Mouse (Mus musculus) cerebellum, postnatal 4 days (tissue): ENCODE data around the gene Padi6.

ENCODE experiments used
- DNase-seq, 2 experiments: peaks; one replicate each; pipeline ENCODE4 v3.0.0; 2022; ENCODE audit warnings: low spot score in 2 of 2, mixed read lengths in 1 of 2

Padi6 gene

DNA sequence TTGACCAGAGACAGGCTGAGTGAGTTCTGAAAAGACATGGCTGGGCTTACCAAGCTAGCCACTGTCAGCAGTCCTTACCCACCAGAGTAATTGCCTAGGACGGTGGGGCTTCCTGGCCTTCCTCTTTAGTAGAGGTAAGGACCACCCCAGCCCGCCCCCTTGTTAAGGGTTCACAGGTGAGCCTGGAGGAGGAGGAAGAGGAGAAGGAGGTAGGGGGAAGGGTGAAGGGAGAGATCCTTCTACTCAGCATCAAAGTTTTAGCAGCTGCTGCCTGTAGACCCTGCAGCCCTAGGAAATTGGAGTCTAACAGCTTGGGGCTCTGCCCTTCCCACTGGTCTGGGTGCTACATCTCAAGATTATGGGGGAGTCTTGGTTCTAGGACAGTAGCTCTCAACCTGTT, at the start of gene Padi6:
TSS of gene Padi6 (minus strand) at position 101 of the 400 bp plus-strand sequence.
- DNase-seq = no peak

DNA sequence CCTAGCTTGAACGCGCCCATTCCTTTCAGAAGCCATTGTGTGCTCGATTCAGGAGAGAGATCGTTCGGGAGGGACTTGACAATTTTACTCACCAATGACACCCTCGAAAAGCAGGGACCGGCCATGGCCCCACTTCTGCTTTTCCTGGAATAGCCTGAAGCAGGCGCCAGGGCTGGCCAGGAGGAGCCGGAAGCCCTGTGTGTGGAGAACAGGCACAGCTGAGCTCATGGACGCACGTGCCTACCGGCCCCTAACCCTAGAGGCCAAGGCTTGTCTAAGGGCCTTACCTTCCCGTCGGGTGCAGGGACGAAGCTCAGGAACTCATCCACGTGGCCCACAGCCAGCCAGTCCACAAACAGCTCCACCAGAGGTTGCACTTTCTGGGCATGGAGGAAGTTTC, 48.6 kb upstream of the Padi6 start:
- DNase-seq = no peak

DNA sequence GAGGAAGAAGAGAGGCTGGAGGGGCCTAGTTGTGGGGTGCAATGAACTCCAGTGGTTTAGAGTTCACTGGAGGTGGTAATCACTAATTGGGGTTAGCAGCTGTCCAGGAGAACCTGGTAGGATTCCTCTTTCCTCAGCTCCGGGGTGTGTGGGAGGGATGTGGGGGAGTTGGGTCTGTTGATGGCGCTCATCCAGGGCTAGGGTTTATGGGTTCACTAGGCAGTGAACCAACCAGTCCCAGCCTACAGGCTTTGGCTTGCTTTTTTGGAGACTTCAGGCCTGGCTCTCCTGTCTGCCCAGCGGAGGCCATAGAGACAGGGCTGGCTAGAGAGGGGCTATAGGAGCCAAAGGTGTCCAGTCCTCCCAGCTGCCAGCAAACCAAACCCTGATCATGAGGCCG, 47.5 kb upstream of the Padi6 start:
- no peak for DNase-seq

DNA sequence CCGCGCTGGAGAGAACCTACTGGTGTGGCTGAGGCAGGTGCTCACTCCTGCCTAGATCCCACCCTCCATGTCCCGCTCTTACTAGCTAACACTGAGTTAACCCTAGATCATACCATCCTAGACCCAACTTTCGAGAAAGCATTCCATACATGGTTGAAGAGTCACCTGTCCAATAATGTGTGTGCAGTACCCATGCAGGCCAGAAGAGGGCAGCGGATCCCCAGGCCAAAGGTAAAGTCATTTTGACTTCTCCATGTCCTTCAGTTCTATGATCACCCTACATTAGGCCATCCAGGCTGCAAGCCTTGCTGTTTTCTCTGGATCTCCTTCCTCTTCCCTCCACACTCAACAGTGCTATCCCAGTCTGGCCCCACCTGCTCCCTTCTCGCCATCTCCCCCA, 46.5 kb upstream of the Padi6 start:
- DNase-seq = peak; percentile 63 to 83

DNA sequence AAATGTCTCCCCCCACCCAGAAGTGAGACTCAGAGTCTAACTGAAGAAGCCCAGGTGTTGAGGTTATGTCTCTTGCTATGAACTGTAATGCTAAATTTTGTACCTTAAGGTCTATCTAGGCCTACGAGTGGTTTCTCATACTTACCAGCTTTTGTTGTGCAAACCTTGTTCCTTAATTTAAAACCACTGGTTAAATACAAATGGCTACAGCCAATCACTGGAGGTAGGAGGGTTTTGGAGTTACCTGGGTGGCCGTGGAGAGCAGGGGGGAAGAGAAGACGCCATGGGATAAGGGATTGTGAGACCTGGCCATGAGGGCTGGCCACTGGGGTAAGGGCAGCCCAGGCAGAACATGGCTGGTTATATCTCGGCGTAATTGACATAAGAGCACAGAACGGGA, 45.8 kb upstream of the Padi6 start:
- DNase-seq = no peak

DNA sequence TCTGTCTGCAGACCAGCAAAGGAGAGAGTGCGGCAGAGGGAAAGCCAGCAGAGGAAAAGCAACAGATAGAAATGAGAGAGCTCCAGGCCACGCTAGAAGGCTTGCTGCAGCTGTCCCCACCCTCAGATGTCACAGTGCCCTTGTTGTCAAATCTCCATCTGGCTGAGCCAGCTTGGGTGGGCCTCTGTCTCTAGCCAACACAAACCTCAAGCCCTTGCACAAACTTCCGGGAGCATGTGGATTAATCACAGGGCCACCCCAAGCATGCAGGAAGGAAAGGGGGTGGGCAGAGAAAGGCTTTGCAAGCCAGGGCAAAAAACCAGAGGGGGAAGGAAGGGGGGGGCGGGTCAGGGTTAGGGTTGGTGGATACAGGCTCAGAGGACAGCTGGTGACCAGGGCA, 45.0 kb upstream of the Padi6 start:
- DNase-seq = no peak

DNA sequence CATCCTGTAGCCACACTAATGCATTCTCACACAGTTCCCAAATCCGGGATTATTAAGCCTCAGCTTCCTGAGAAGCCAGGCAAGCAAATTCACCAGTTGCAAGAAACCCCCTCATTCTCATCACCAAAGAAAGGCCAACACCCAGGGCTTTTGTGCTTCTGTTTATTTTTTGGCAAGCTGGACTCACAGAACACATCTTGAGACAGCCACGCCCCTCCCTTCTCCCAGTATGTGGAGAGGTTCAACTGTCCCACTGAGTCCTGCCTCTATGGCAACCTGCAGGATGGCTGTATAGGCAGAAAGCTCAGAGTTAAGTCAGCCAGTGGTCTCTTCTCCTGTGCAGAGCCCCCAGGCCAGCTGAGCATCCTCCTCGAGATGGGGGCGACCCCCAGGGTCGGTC, 42.8 kb upstream of the Padi6 start:
- no peak for DNase-seq

DNA sequence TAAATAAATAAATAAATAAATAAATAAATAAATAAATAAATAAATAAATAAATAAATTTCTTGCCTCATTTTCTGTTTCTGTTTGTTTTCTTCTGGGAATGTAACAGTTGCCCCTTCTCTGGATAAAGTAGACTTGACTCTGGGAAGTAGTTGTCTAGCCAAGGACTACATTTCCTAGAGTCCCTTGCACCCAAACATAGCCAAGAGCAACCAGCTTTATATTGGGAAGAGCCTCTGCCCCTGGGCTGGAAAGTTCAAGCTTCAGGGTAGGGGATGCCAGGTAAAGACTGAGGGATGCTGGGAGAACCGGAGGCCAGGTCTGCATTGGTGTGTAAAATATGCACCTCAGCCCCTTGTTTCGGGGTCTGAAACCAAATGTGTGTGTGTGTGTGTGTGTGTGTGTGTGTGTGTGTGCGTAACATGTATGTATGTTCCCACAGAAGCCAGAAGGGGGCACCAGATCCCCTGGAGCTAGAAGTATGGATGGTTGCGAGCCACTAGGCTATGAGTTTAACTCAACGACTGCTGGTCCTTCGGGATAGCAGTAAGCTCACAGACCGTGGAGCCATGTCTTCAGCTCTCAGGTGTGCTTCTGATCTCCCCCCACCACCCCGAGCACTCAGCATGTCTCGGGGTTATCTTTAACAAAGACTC, 42.0 kb upstream of the Padi6 start:
- no peak for DNase-seq

DNA sequence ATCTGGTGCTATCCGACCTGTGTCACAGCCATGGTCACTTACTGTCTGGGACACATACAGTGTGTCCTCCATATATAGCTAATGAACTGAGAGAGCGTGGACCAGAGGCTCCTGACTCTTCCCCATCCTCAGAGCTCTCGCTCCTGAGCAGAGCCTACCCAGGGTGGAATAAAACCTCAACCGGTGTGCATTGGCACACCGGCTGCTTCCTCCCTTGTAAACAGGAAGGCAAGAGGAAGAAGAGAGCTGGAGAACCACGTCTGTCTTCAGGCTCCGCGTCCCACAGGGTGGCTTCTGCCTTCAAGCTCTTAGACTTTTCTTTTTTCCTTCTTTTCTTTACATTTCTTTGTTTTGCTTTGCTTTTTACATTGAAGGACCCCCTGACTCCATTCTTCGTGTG, 40.4 kb upstream of the Padi6 start:
- DNase-seq = no peak

DNA sequence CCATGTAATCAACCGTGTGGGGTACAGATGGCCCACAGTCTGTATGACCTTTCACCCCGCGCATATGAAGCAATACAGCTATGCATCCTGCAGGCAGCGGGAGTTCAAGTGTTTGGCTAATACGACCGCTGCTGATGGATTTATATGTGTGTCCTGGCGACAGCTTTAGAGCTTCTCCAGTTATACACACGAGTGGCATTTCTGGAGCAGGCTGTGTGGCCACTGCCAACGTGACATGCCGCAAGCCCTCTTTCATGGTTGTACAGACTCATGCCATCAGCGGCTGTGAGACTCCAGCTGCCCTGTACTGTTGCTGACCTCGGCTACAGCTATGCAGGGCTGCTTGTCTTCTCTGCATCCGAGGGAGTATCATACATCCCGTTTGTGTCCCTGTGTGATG, 38.1 kb upstream of the Padi6 start:
- DNase-seq = no peak

DNA sequence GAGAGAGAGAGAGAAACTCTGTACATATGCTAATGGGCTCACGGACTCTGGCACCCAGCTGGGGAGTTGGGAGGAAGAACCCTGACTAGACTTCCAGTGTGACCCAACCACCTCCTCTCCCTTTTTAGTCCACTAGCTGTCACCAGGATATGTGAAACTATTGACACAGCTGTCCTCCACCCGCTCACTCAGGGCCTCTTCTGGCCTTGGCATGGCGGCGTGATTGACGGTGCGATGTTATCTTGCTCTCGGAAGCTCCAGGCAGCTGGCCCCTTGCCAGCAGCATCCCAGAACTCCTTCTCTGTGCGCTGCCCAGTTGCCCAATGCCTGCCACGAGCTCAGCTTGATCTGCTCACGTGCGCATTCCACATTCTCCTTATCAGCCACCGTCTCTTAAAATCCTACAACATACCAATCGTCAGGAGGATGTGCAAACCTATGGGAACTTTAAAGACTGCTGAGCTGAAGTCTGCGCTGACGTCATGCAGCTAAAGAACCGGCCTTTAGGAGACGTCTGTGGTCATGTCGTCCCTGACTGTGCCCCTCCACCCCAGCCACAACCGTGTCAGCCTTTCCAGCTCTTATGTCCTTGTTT, 37.5 kb upstream of the Padi6 start:
- peak in 1 of 2 experiments; percentile 32 for DNase-seq

DNA sequence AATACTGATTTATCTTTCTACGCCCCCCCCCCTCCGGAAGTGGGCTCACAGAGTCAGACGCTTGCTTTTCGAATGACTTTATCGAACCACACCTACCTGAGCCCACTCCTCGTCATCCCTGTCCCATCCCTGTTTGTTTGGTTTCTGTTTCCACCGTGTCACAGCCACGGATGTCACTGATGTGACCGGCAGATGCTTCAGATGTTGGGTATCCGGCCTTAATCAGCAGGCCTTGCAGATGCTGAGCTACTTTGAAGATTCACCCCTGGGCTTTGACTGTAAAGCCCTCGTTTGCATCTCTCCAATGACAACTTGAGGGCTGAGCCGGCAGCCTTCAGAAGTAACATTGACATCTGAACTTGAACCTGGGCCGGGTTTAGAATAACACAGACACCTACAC, 34.2 kb upstream of the Padi6 start:
- DNase-seq = no peak

DNA sequence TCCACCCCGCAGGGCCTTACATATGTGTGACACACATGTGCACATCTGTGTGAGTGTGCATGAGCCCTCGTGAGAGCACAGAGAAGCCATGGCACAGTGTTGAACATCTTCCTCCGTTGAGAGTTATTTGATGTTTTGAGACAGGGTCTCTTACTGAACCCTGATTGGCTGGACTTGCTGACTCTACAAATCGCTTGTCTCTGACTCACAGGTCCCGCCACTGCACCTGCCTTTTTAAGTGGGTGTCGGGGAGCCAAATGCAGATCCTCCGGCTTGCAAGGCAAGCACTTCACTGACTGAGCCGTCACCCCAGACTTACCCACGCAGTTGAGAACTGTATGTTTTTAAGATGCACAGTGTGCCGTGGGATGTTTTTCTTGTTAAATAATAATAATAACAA, 33.4 kb upstream of the Padi6 start:
- no peak for DNase-seq

DNA sequence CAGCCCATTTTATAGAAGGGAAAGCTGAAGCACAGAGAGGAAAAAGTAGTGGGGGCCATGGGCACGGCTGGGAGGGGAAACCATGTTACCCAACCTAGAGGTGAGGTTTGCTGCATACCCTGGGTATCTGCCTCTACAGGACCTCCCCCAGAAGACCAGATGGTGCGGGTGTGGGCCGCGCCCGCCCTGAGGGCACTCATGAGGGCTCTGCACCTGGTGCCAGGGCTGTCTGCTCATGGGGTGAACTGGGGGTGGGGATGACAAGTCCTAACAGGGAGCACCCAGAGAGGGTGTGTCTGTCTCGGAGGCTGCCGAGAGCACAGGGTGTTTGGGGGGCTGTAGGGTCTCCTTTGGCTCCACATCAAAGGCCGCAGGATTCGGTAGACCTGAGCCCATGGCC, 32.5 kb upstream of the Padi6 start:
- no peak for DNase-seq

DNA sequence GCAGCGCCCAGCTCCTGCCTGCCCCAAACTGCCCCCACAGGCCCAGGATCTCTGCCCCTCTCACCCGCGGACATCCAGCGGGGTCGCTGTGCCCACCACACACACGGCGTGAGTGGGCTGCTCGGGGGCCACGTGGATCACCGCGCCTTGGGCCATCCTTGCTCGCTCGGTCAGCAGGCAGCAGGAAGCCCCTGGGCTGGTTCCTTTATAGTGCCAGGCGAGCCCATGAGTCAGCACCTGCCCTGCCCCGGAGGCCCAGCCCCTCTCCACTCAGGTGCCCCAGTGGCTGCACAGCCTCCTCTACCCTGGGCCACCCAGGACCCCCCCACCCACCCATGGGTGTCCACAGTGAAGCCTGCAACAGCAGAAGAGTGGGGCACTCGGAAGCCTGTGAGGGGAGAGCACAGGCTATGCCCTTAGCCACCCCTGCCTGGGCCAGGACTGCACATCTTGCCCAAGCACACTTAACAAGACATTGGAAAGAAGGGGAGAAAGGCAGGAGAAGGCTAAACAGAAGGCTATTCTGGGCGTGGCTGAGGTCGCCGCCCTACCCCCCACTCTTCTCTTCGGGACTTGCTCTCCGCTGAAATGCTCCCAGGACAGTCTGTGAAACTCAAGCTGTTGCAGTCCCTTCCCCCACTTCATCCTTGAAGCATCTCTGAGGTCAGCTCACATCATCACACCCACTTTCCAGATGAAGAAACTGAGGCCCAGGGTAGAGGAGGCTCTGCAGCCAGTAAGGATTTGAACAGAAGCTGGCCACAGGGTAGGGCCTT, 31.8 kb upstream of the Padi6 start, which contains the start of gene Padi4:
TSS of gene Padi4 (minus strand) at position 212 of the 776 bp plus-strand sequence.
- DNase-seq = no peak

DNA sequence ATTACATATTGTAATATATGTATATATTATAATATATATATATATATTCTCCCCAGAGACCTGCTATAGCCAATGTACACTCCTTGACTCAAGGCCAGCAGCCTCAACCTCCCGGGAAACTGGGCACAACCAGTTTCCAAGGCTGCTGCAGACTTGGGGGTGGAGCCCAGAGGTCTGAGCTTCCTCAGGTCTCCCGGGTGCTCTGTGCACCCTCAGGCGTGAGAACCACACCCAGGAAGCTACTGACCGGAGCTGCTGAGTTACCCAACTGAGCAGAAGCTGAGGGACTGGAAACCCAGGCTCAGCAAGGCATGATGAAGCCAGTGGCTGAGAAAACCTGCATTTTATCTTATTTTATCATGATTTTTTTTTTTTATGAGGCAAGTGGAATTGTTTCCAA, 28.6 kb upstream of the Padi6 start:
- DNase-seq = no peak

DNA sequence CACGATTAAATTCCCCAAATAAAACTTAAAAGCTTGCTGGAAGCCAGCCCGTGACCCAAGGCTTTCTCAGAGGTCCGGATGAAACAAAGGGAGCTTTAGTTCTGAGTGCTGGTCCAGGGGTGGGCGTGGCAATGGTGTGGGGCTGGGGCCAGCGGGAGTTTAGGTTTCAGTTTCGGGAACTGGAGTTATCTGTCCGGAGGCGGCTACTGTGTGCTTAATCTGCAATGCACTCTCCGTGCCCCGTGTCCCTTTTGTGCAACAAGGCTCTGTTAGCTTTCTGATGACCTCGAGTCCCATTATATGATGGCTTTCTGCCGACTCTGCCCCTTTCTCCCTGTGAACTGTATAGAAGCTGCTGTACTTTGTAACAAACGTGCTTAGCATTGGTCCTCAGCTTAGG, 28.0 kb upstream of the Padi6 start:
- no peak for DNase-seq

DNA sequence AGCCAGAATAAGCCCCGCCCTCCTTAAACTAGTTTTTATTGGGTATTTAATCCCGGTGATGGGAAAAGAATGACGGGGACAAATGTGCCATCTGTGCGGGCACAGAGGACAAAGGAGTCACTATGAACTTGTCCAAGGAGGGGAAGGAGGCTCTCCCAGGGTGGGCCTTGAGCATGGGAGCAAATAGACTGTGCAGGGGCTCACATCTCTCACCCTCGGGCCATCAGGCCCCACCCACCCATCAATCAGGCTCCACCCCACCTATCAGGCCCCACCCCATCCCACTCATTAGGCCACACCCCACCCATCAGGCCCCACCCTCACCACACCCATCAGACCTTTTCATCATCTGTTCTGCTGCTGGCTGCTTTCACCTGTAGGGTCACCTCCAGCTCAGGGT, 26.5 kb upstream of the Padi6 start:
- DNase-seq = no peak

DNA sequence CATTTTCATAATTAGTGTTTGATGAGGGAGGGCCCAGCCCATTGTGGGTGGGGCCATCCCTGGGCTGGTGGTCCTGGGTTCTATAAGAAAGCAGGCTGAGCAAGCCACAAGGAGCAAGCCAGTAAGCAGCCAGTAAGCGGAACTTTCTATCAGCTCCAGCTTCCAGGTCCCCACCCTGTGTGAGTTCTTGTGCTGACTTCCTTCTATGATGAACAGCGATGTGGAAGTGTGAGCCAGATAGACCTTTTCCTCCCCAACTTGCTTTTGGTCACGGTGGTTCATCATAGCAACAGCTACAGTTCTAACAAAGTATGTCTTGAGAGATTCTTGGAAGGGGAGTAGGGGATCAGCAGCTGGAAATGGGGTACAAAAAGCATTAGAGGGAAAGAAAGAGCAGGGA, 23.5 kb upstream of the Padi6 start:
- no peak for DNase-seq

DNA sequence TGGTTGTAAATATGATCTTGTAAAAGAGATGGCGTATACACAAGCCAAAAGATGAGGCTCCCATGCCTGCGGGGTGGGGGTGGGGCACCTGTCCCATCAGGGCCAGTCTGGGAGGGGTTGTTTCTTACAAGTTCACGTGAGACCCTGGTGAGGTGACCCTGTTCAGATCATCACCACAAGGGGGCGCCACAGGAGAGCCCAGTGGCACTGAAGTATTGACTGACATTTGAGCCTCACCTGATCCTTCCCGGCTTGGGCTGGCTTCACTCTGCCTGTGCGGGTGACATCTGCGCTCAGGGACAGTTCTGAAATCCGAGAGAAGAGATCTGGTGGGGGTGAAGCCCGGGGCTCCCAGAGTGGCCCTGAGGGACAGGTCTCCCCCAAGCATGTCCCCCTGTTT, 20.7 kb upstream of the Padi6 start:
- DNase-seq = peak in 1 of 2 experiments; percentile 40

DNA sequence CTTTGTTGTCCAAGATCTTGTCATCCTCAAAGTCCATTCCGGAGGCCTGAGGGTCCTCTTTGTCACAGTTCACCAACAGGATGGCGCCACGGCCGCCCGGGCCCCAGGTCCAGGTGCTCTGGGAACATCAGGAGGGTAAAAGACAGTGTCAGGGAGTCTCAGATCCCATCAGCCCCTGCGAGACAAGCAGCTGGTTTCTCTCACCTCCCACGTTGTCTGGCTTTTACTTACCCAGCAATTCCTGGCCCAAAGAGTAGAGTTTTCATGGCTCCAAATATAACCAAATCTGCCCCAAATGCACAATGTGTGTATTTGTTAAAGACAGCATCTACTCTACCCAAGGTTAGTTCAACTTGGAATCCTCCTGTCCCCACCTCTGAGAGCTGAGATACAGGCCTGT, 19.2 kb upstream of the Padi6 start:
- DNase-seq = no peak

DNA sequence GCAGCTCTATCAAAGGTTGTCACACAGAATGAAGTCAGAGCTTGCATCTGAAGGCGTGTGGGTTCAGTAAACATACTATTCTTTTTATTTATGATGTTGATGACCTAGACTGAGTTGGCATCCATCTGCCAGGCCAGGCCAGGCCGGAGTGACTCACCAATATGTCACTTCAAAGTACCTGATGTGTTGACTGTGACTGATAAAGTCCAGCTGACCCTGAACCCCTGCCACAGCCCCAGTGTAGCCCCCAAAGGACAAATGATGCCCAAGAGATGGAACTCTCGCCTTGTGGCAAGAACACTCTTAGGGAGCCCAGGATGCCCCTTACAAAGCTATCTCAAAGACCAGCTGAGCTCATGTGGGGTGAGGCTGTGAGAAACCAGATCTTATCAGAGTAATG, 13.4 kb upstream of the Padi6 start:
- no peak for DNase-seq

DNA sequence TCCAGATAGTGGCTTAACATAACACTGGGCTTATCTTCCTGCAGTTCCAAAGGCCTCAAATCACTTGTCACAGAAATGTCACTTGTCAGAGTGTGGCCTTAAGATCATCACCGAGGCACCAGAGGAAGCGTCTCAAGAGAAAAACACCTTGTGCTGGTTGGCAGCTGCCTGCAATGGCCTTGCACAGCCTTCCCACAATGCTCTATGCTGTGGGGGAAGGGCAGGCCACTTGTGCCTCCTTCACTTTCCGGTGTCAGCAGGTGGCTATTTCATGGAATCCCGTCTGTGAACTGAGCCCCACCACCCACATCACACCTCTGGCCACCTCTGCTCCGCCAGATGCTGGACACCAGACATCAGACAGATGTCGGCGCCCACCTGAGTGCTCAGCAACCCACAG, 10.9 kb upstream of the Padi6 start:
- DNase-seq = no peak
